Mouse (Mus musculus): ENCODE results near the gene Tpcn2.

- TF ChIP-seq GATA1 (IDR thresholded peaks at IDR 0.05; ENCODE audit: low read length) (no peak), TAL1 (IDR thresholded peaks at IDR 0.05; ENCODE audit: low read length) (no peak)
Observed at GRCm38 (mm10) chr7:145154066-145154465, 129.7 kb downstream of the Tpcn2 start.
